Mouse (Mus musculus) cortical plate, adult 2 months (tissue): ENCODE data around the gene Vdr.

Experiments
- CTCF ChIP-seq: fragments of 200-500 bp; IDR thresholded peaks from 2 replicates; pipeline ENCODE4 v1.5.1; 2011; ENCODE audit warnings: mild to moderate bottlenecking, control low read depth, low read length; ENCODE audit not compliant: insufficient read depth; ENCODE audit errors: extremely low read depth
- POLR2A ChIP-seq: fragments of 200-500 bp; IDR thresholded peaks from 2 replicates; pipeline ENCODE4 v1.6.1; 2011; ENCODE audit warnings: mild to moderate bottlenecking, low read length, control low read depth; ENCODE audit not compliant: insufficient read depth; ENCODE audit errors: extremely low read depth

DNA sequence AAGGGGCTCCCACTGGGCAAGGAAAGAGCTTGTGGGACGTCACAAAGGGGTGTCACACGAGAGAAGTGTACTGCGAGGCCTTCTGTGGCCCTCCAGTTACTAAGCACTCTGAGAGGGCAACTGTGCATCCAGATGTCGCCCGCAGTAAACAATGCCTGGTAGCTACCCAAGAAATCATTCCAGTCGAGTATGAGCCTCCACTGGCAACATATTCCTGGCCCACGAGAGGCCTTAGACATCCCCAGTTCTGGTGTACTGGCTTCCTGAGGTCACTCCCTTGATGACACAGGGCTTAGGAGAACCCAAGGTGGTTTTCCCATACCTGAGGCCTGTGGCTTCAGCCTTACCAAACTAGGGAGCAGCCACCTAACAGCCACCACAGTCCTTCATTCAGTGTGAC lies 97.6 kb downstream of the Vdr start:
- no peak for TF ChIP-seq POLR2A
- TF ChIP-seq CTCF, result no peak
